Mouse (Mus musculus) C2C12 (cell line): ENCODE data around the gene Ntrk2. TPM values are rescaled to one million over a fixed set of nuclear protein-coding genes. Genes with fewer than 3 reads are reported as not detected.
"Not testable (repeated sequence)": the region's sequence is repeated elsewhere in the genome, so short reads cannot be mapped to it uniquely, and the experiment has no call there.

Experiments used
- H3K27me3 ChIP-seq: one replicate; pipeline ENCODE4 v1.6.1; 2011; ENCODE audit not compliant: control insufficient read depth, insufficient read depth, insufficient read length
- H3K36me3 ChIP-seq: one replicate; pipeline ENCODE4 v1.6.1; 2011; ENCODE audit not compliant: control insufficient read depth, insufficient read depth
- H3K4me3 ChIP-seq: one replicate; pipeline ENCODE4 v1.5.1; 2011; ENCODE audit warnings: mild to moderate bottlenecking, control low read depth; ENCODE audit not compliant: poor library complexity, insufficient read depth, severe bottlenecking
- H3K79me2 ChIP-seq: one replicate; pipeline ENCODE4 v1.6.1; 2011; ENCODE audit not compliant: control insufficient read depth, insufficient read depth
- H3K79me3 ChIP-seq: one replicate; pipeline ENCODE4 v1.6.1; 2011; ENCODE audit warnings: low read depth, control low read depth
- H3ac ChIP-seq: one replicate; pipeline ENCODE3; 2011; ENCODE audit warnings: low read depth; ENCODE audit not compliant: control insufficient read depth, insufficient read length
- CEBPB ChIP-seq: IDR thresholded peaks from one replicate; pipeline ENCODE4 v1.6.1; 2011; ENCODE audit warnings: low read depth, mild to moderate bottlenecking, control low read depth, moderate library complexity
- CTCF ChIP-seq: IDR thresholded peaks from one replicate; pipeline ENCODE4 v1.5.1; 2011; ENCODE audit not compliant: control insufficient read depth, insufficient read depth, insufficient read length
- FOSL1 ChIP-seq: IDR thresholded peaks from one replicate; pipeline ENCODE4 v1.8.0; 2011; ENCODE audit warnings: mild to moderate bottlenecking, low read length; ENCODE audit not compliant: poor library complexity, insufficient read depth, severe bottlenecking
- MAX ChIP-seq: IDR thresholded peaks from one replicate; pipeline ENCODE4 v1.6.1; 2011; ENCODE audit warnings: mild to moderate bottlenecking, control low read depth
- MYOD1 ChIP-seq: IDR thresholded peaks from one replicate; pipeline ENCODE4 v1.6.1; 2011; ENCODE audit warnings: low read depth; ENCODE audit not compliant: control insufficient read depth, insufficient read length
- MYOG ChIP-seq: IDR thresholded peaks from one replicate; pipeline ENCODE4 v1.6.1; 2011; ENCODE audit not compliant: control insufficient read depth, insufficient read length; ENCODE audit errors: extremely low read depth
- USF1 ChIP-seq: IDR thresholded peaks from one replicate; pipeline ENCODE4 v1.6.1; 2011; ENCODE audit warnings: low read depth, mild to moderate bottlenecking, control low read depth, moderate library complexity
- polyA plus RNA-seq: library from polyadenylated mRNA; unstranded; fragments of >200 nt; fragmentation: generic; extraction: Trizol; gene quantifications from one replicate; pipeline ENCODE4 v1.2.1, GENCODE M21; 2012; ENCODE audit warnings: missing spikeins

Ntrk2 gene
- polyA plus RNA-seq, 1 experiment = not detected

- no peaks in the 10 kb centered on the region for H3K27me3 ChIP-seq
- TF ChIP-seq CEBPB = no peak
- no peak for TF ChIP-seq MYOD1
- no peak for TF ChIP-seq MYOG
- TF ChIP-seq MAX = no peak
- no peak for TF ChIP-seq CTCF
- TF ChIP-seq USF1 = no peak
- no peak for TF ChIP-seq FOSL1
- H3K36me3 ChIP-seq = no peaks in the 10 kb centered on the region
These were observed 245.8 kb downstream of the Ntrk2 start for GRCm38 (mm10) chr13:59052188-59052587.

GRCm38 (mm10) chr13:59054331-59054730 is 248.0 kb downstream of the Ntrk2 start:
- H3K4me3 ChIP-seq, H3K27me3 ChIP-seq, H3K79me3 ChIP-seq, H3K79me2 ChIP-seq, H3ac ChIP-seq, H3K36me3 ChIP-seq: not testable (repeated sequence)

More at GRCm38 (mm10) chr13:59052188-59052587, 245.8 kb downstream of the Ntrk2 start:
- H3K79me3 ChIP-seq = no peaks in the 10 kb centered on the region
- no peak overlapping the region for H3ac ChIP-seq
- no peak overlapping the region for H3K4me3 ChIP-seq
- no peaks in the 10 kb centered on the region for H3K79me2 ChIP-seq

DNA sequence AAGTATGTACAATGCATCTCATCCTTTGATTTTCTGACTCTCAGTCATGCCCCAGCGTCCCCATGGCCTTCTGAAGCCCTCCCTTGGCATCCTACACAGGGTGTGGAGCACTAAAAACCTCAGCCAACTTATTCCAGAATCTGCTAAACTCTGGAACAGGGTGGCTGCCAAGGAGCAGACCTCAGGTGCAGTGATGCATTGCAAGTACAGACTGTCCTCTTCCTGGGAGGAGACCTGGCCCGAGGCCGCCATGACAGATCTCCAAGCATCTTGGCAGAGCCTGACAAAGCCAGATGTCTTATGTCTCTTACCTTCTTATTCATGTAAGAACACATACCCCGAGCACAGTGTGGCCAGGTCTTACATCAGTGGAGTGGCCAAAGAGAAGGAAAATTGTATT is 250.5 kb downstream of the Ntrk2 start:
- H3ac ChIP-seq = no peak overlapping the region
- H3K79me2 ChIP-seq = no peaks in the 10 kb centered on the region
- peaks cover 3% of the 10 kb centered on the region for H3K27me3 ChIP-seq
- H3K4me3 ChIP-seq = no peak overlapping the region
- TF ChIP-seq USF1 (no peak), MYOG (no peak), FOSL1 (no peak), MYOD1 (no peak), MAX (no peak), CEBPB (no peak), CTCF (no peak)
- no peaks in the 10 kb centered on the region for H3K36me3 ChIP-seq
- no peaks in the 10 kb centered on the region for H3K79me3 ChIP-seq

GRCm38 (mm10) chr13:59057886-59058285 is 251.5 kb downstream of the Ntrk2 start:
- Histone ChIP-seq H3K4me3 (no peak overlapping the region), H3ac (no peak overlapping the region)

GRCm38 (mm10) chr13:59059118-59059517 is 252.7 kb downstream of the Ntrk2 start:
- H3K79me2 ChIP-seq = no peaks in the 10 kb centered on the region
- no peak overlapping the region for H3K4me3 ChIP-seq
- H3K79me3 ChIP-seq = no peaks in the 10 kb centered on the region
- no peaks in the 10 kb centered on the region for H3K36me3 ChIP-seq
- TF ChIP-seq MYOG (no peak), CTCF (no peak)
- H3K27me3 ChIP-seq = peaks cover 3% of the 10 kb centered on the region
- H3ac ChIP-seq = no peak overlapping the region

More at GRCm38 (mm10) chr13:59057886-59058285, 251.5 kb downstream of the Ntrk2 start:
- no peaks in the 10 kb centered on the region for H3K79me2 ChIP-seq
- no peaks in the 10 kb centered on the region for H3K36me3 ChIP-seq
- H3K27me3 ChIP-seq = peaks cover 3% of the 10 kb centered on the region
- no peaks in the 10 kb centered on the region for H3K79me3 ChIP-seq
- TF ChIP-seq CTCF (no peak), USF1 (no peak), CEBPB (no peak), MYOD1 (no peak), FOSL1 (no peak), MYOG (no peak), MAX (no peak)

- Histone ChIP-seq H3K36me3 (no peaks in the 10 kb centered on the region), H3K79me2 (no peaks in the 10 kb centered on the region), H3ac (no peak overlapping the region), H3K4me3 (no peak overlapping the region), H3K79me3 (no peaks in the 10 kb centered on the region), H3K27me3 (no peaks in the 10 kb centered on the region)
- TF ChIP-seq MYOG (no peak), FOSL1 (no peak), CEBPB (no peak), MAX (no peak), CTCF (no peak), MYOD1 (no peak), USF1 (no peak)
These were observed 259.3 kb downstream of the Ntrk2 start for GRCm38 (mm10) chr13:59065677-59066076.
